In genomic region chr4:100188201-100188699, GRCm38 (mm10) we compare ENCODE assay signal across 10 mouse cellular contexts.
DNase-seq lines count a peak whose midpoint lies in the region; ATAC-seq lines count a peak whose summit lies in the region.
"Had no signal": no experiment of that assay in that cellular context is flagged by ENCODE, and none has a peak within 500 bp of the region (broad histone marks: within the 10 kb centered on the region; RNA-seq: fewer than 3 reads in every experiment).

No protein-coding gene starts in this region.

- H3K9me3 ChIP-seq in midbrain, embryonic 11.5 days (ENCODE audit: control insufficient read depth, low read length) = no peaks in the 10 kb centered on the region
- H3K9me3 ChIP-seq in midbrain, embryonic 14.5 days (ENCODE audit: control insufficient read depth, low read length) = no peaks in the 10 kb centered on the region
- H3K9me3 ChIP-seq in midbrain, embryonic 16.5 days (replicated peaks; ENCODE audit: control insufficient read depth, low read length, poor library complexity, severe bottlenecking) = 0 out of 2 replicates have a peak, but pooled peaks cover 3% of the 10 kb centered on the region

- no peaks in the 10 kb centered on the region for H3K4me1 ChIP-seq in midbrain, embryonic 11.5 days (ENCODE audit: control insufficient read depth, insufficient read depth, low read length)
- no peaks in the 10 kb centered on the region for H3K4me1 ChIP-seq in midbrain, embryonic 14.5 days (ENCODE audit: control insufficient read depth, insufficient read depth, low read length)
- H3K4me1 ChIP-seq in midbrain, embryonic 16.5 days (ENCODE audit: control insufficient read depth, insufficient read depth, low read length) = no peaks in the 10 kb centered on the region
- H3K4me1 ChIP-seq: megakaryocyte, embryonic 14.5 days had no signal

- no peaks in the 10 kb centered on the region for H3K36me3 ChIP-seq in midbrain, embryonic 11.5 days (ENCODE audit: control insufficient read depth, insufficient read depth, low read length)
- no peaks in the 10 kb centered on the region for H3K36me3 ChIP-seq in midbrain, embryonic 14.5 days (ENCODE audit: control insufficient read depth, insufficient read depth, low read length)
- no peaks in the 10 kb centered on the region for H3K36me3 ChIP-seq in midbrain, embryonic 16.5 days (ENCODE audit: control insufficient read depth, insufficient read depth, low read length)

- H3K9ac ChIP-seq in midbrain, embryonic 11.5 days (ENCODE audit: low read length) = no peak overlapping the region
- no peak overlapping the region for H3K9ac ChIP-seq in midbrain, embryonic 14.5 days (replicated peaks; ENCODE audit: low read length)
- no peak overlapping the region for H3K9ac ChIP-seq in midbrain, embryonic 16.5 days (ENCODE audit: low read depth, low read length)

- no peak overlapping the region for H3K27ac ChIP-seq in midbrain, embryonic 11.5 days (ENCODE audit: low read depth, low read length)
- no peak overlapping the region for H3K27ac ChIP-seq in midbrain, embryonic 14.5 days (replicated peaks; ENCODE audit: low read depth, low read length)
- no peak overlapping the region for H3K27ac ChIP-seq in midbrain, embryonic 16.5 days (ENCODE audit: low read length)

- no peaks in the 10 kb centered on the region for H3K27me3 ChIP-seq in midbrain, embryonic 11.5 days (ENCODE audit: control insufficient read depth, insufficient read depth, low read length)
- no peaks in the 10 kb centered on the region for H3K27me3 ChIP-seq in midbrain, embryonic 14.5 days (ENCODE audit: control insufficient read depth, insufficient read depth, low read length)
- H3K27me3 ChIP-seq in midbrain, embryonic 16.5 days (ENCODE audit: control insufficient read depth, insufficient read depth, low read depth, low read length) = no peaks in the 10 kb centered on the region
- H3K27me3 ChIP-seq: megakaryocyte, embryonic 14.5 days had no signal

- ATAC-seq in midbrain, embryonic 11.5 days (ENCODE audit: low FRiP score) = no peak
- no peak for ATAC-seq in midbrain, embryonic 14.5 days (ENCODE audit: low FRiP score, low TSS enrichment)
- ATAC-seq in midbrain, embryonic 16.5 days = peak; percentile 45; the same call in 1 of the 2 replicates
- no peak for ATAC-seq in monocyte, adult 5-6 weeks (replicated peaks; ENCODE audit: insufficient number of reproducible peaks, low FRiP score, low TSS enrichment, poor library complexity, severe bottlenecking)

- no peak overlapping the region for H3K4me2 ChIP-seq in midbrain, embryonic 11.5 days
- H3K4me2 ChIP-seq in midbrain, embryonic 14.5 days (ENCODE audit: low read length) = no peak overlapping the region
- H3K4me2 ChIP-seq in midbrain, embryonic 16.5 days (ENCODE audit: low read length) = no peak overlapping the region

- WGBS in midbrain, embryonic 11.5 days = 24% methylated on average over 4 of the region's 4 CpGs
- 20% methylated on average over 4 of the region's 4 CpGs for WGBS in midbrain, embryonic 14.5 days
- WGBS in midbrain, embryonic 16.5 days = 21% methylated on average over 4 of the region's 4 CpGs

- H3K4me3 ChIP-seq in midbrain, embryonic 11.5 days (ENCODE audit: low read depth, low read length) = no peak overlapping the region
- H3K4me3 ChIP-seq in midbrain, embryonic 14.5 days (replicated peaks; ENCODE audit: low read depth, low read length) = no peak overlapping the region
- no peak overlapping the region for H3K4me3 ChIP-seq in midbrain, embryonic 16.5 days (ENCODE audit: low read depth, low read length)
- H3K4me3 ChIP-seq: erythroblast, embryonic 14.5 days; megakaryocyte, embryonic 14.5 days had no signal

- DNase-seq in midbrain, embryonic 11.5 days (ENCODE audit: low spot score, missing footprints) = peak; percentile 80
- no peak for DNase-seq in midbrain, embryonic 14.5 days
- DNase-seq in heart, adult 18-20 months = peak; percentile 66 to 73
- DNase-seq in kidney, adult 11 months = peak; percentile 51
- DNase-seq in urinary bladder, postnatal 10 days (ENCODE audit: low spot score) = no peak
- DNase-seq in right cerebral cortex, adult 2 months (ENCODE audit: low spot score in 2 of 2) = no peak

Comparison
In these comparisons a context has a peak if more than half of its experiments do, and no peak if none do; other contexts are left out.
1. DNase-seq: peak in midbrain, embryonic 11.5 days (single experiment), heart, adult 18-20 months (2 of 2) and kidney, adult 11 months (single experiment); none in midbrain, embryonic 14.5 days (single experiment), urinary bladder, postnatal 10 days (single experiment) and right cerebral cortex, adult 2 months (0 of 2).